Mouse (Mus musculus): ENCODE measurements around the gene Selenos.
A peak's percentile ranks its signal among the peaks of the same experiment; 100 is the strongest.

The Selenos gene

DNA sequence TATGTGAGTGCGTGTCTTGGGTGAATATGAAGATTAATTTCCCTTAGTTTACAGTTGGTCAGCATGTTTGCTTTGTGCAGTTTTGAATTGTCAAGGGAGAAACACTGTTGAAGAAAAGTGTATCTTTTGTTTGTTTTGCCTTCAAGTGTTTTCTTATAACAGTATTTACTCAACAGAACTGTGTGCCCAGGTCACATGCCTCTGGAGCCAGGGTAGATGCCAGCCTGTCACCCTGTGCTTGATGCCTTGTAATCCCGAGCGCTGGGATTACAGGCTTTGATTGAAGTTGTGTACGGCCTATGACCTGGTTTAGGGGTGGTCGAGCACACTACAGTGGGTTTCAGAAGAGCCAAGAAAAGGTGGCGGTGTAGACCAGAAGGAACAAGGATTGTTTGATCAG, 4.3 kb downstream of the Selenos start:
- ATAC-seq (ENCODE audit: insufficient number of reproducible peaks, low FRiP score, low TSS enrichment), result no peak

DNA sequence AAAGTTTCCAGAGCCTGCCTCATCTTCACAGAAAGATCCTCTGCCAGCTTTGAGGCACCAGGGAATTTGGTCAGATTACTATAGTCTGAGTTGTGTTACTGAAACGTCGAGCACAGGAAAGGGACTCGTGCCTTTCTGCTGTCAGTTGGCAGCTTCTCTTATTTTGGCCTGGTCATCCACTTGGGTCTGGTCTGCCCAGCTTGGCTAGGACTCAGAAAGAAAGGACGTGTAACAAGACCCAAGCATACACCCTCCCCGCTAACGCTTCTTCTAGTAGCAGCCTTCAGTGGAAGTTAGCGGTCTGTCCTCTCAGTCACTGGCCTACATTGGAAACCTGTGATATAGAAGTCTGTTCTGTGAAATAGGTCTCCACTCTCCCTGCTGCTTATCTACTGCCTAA, 5.1 kb downstream of the Selenos start:
- ATAC-seq (ENCODE audit: insufficient number of reproducible peaks, low FRiP score, low TSS enrichment), result no peak

DNA sequence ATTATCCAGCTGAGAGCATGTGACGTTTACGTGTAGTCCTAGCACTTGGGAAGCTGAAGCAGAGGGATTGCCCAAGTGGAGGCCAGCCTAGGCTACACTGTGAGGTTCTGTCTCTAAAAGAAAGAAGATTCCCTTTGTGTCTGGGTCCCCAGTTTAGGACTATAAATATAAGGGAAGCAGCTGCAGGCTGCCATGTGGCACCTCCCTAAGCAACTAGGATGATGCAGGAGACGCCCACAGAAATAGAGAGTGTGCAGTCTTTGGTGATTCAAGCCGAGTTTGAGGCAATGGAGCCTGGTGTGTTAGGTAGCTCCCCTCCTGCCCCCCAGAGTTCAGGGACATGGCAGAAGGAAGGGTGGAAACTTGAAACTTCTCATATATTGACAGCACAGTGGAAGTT, 8.2 kb downstream of the Selenos start:
- ATAC-seq (ENCODE audit: insufficient number of reproducible peaks, low FRiP score, low TSS enrichment), result no peak

DNA sequence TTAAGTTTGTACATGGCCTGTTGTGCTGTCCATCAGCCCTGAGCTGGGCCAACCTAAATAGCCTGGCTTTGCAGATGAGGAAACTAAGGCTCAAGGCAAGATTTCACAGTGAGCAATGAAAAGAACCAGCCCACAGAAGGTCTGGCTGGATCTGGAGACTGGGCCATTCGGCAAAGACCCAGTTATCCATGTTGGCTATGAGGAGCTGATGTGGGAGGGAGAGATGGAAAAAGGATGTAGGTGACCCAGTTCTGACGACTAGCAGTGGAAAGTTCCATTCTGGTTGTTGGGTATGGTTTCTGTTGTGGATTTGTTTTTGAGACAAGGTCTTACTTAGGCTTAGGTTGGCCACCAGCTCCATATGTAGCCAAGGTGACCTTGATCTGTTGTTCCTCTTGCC, 8.6 kb downstream of the Selenos start:
- ATAC-seq (ENCODE audit: insufficient number of reproducible peaks, low FRiP score, low TSS enrichment), result no peak

DNA sequence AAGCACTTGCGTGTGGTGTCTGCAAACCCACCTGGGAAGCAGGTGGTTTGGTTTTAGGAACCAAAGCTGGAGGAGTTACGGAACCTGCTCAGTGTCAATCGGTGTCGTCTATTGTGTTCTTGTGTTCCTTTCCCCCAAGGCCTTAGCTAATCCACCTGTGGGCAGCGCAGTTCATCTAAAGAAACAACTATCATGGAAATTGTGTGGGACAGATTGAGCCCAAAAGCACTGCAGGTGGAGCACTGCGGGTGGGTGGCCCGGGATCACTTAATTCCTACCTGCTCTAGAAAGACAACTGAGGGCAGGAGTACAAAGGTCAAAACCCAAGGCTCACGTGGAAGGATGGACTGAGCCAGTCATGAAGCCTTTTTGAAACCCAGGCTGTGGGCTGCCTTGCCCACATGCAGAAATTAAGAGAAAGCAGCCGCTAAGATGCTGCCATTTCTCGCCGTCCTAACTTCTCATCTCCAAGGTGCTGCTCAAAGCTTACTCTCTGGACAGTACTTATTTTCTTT, 11.3 kb downstream of the Selenos start:
- no peak for ATAC-seq (ENCODE audit: insufficient number of reproducible peaks, low FRiP score, low TSS enrichment)

DNA sequence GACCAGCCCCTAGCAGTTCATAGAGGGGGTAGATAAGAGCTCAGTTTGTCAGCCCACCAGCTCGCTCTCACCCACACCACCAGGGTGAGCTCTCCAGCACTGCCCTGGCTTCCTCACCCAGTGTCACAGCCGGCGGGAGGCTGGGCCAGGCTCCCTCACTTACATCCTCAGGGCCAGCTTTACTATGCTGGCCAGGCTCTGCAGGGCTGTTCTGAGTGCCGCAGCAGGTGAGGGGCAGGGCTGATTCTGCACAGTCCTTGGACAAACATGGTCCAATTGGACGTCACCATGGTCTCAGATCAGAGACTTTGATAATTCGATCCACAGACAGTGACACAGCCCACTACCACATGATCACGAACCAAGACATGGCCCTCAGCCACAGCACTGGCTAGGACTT, 12.1 kb downstream of the Selenos start:
- ATAC-seq (ENCODE audit: insufficient number of reproducible peaks, low FRiP score, low TSS enrichment), result no peak

DNA sequence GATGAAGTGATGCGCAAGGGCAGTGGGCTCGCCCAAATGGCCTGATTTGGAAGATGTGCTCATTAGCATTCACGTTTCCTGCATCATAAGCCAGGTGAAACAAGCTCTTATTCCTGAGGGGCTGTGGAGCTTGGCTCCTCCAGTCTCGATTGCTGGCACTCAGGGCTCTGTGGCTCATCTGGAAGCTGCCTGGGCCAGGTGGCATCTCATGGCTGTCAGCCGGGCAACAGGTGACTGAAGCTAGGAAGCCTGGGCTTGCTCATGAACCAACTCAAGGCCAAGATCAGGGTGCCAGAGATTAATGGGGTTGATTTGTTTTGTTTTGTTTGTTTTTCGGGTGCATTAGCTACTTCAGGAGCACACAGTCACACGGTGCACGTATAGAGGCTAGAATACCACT, 13.2 kb downstream of the Selenos start:
- ATAC-seq (ENCODE audit: insufficient number of reproducible peaks, low FRiP score, low TSS enrichment), result no peak

DNA sequence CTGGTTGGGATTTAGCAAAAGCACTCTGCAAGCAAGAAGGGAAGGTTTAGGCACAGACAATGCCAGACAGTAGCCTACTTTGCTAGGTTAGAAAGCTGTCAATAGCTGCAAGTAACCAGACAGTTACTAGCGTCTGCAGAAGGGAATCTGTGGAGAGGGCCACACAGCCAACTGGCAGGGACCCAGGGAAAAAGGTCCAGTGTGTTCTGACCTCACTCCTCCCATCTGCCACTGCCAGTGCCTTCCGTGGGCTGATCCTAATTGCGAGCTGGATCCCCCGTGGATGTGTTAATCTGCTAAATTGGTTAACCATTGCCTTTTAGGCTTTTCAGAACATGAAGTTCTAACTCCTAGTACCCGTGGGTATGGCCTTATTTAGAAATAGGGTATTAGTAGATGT, 14.7 kb downstream of the Selenos start:
- ATAC-seq (ENCODE audit: insufficient number of reproducible peaks, low FRiP score, low TSS enrichment), result no peak

DNA sequence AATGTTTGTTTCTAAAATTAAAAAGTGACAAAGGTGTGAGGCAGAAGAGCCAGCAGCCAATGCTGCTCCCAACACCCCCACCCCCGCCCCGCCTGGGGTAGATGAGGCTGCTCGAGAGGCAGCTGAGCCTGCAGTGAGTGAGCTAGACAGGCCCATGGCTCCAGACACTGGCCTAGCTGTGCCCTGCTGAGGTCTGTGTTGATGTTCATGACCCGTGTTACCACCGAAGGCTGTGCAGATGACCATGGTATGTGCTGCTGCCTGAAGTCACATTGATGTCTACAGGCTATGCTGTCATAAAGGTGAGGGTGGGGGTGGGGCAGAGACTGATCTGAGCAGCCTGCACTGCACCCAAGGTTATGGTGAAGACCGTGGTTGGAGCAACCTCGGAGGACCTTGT, 19.4 kb downstream of the Selenos start:
- no peak for ATAC-seq (ENCODE audit: insufficient number of reproducible peaks, low FRiP score, low TSS enrichment)

DNA sequence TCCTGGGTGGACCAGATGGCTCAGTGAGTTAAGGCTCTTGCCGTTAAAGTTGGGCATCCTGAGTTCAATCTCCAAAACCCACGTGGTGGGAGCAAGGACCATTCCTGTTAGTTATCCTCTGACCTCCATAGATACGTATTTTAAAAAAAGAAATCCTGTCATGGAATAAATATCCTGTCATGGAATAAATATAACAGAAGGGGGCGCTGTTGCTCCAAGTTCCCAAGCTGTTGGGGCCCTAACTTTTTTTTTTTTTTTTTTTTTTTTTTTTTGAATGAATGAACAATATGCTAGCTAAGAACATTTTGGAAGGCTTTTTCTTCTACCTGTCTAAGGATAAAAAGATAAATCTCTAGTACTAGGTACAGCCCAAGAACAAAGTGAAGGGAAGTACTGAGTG, 22.4 kb downstream of the Selenos start:
- no peak for ATAC-seq (ENCODE audit: insufficient number of reproducible peaks, low FRiP score, low TSS enrichment)

DNA sequence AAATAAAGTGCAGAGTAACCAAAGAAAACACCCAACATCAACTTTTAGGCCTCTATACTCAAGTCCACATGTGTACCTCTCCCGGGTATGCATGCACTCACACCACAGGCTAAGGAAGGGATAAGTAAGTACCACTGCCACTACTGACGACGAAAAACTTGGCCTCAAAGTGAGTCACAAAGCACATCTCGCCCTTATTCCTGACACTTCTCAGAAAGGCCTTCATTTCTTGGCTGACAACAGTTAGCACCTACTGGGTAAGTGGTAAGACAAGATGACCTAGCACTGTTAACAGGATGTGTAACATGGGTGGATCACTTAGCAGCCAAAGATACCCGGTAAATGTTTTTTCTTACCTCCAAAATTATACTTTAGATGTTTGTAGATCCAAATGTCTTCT, 25.1 kb downstream of the Selenos start:
- ATAC-seq (ENCODE audit: insufficient number of reproducible peaks, low FRiP score, low TSS enrichment), result no peak

DNA sequence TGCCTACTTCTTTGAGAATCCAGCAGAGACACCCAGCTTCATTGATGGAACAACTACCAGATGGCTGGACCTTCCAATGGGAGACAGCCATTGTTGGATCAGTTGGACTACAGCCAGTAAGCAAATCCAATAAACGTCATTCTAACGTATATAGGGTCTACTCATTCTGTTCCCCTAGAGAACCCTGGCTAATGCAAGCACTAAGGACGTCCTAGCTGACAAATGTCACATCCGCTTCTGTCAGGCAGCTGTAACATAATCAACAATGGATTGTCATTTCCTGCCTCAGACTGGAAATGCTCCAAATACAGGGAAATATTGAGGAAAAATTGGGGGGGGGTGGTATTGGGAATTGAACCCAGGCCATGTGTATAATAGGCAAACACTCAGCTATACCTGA, 26.3 kb downstream of the Selenos start:
- ATAC-seq (ENCODE audit: insufficient number of reproducible peaks, low FRiP score, low TSS enrichment), result no peak

DNA sequence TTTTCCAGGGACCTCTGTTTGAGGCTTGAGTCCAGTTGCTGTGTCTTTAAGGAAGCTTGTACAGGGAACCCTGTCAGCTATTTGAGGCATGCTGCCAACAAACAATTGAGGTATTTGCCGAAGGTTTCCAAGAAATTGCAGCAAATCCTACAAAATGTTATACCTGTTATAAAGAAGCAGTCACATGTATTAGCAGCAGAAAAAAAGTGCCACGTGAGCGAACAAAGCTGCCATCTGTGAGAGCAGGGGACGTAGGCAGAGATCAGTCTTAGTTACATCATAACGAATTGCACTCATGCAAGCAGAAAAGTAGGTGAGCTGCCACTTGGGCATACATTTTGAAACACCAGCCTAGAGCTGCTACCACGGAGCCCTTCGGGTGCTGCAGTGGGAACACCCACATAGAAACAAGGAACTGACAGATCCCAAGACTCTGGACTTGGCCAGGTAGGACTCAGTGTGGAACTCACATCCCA, 27.2 kb downstream of the Selenos start:
- no peak for ATAC-seq (ENCODE audit: insufficient number of reproducible peaks, low FRiP score, low TSS enrichment)

DNA sequence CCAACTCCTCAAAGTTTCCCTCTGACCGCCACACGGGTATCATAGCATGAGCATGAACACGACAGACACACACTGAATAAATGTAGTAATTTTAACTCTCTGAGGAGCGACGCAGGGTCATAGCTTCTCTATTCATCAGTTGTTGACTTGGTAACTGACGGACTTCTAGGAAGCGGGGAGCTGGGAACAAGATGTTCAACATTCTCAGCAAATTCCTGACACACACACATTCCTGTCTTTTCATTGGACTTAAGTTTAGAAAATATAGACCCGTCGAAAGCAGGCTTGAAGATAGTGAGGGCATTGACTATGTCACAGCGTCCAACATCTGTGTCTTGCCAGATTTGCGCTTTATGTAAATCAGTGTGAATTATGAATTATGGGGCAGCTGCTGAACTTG, 27.8 kb downstream of the Selenos start:
- no peak for ATAC-seq (ENCODE audit: insufficient number of reproducible peaks, low FRiP score, low TSS enrichment)

DNA sequence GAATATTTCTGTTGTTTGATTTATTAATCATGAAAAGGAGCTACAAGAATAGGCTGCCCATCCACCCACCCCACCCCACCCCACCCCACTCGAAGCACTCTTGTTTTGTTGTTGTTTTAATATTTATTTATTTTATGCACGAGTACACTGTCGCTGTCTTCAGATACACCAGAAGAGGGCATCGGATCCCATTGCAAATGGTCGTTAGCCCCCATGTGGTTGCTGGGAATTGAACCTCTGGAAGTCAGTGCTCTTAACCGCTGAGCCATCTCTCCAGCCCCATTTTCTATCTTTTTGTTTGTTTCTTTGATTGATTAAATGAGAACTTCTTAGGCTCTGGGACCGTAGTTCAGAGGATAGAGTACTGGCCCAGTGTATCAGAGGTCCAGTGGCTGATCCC, 28.5 kb downstream of the Selenos start:
- no peak for ATAC-seq (ENCODE audit: insufficient number of reproducible peaks, low FRiP score, low TSS enrichment)

DNA sequence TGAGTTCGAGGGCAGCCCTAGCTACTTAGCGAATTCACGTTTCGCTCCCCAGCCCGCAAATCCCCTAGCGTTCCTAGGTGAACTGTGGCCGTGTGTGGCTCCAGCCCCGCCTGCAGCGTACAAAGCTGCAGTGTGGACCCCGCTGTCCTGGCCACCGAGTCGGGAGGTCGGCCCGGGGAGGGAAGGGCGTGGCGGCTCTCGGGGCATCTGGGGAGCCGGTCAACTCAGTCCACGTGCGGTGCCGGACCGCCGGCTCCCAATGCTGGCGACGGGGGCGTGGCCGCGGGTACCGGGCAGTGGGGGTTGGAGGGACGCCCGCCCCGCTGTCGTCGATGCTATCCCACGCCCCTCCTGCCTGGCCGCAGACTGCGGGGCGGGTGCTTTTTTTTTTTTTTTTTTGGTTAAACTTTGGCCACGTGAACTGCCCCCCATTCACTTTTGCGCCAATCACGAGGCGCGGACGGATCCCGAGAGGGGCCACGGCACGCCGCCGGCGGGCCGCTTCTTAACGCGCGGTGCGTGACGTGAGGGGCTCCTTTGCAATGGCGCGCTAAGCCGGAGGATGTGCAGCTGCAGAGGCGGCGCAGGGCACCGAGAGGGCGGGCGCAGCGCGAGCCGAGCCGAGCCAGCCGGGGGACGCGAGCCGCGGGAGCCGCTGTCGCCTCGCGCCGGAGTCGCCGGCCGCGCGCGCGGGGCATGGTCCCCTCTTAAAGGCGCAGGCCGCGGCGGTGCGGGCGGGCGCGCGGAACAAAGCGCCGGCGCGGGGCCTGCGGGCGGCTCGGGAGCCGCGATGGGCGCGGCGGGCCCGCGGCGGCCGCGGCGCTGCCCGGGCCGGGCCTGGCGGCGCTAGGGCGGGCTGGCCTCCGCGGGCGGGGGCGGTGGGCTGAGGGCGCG, 29.8 kb downstream of the Selenos start, which contains the start of gene Chsy1:
Gene Chsy1, plus strand, starts transcription at position 555 of the 894 bp plus-strand sequence.
- peak; percentile 69 for ATAC-seq (ENCODE audit: insufficient number of reproducible peaks, low FRiP score, low TSS enrichment)

DNA sequence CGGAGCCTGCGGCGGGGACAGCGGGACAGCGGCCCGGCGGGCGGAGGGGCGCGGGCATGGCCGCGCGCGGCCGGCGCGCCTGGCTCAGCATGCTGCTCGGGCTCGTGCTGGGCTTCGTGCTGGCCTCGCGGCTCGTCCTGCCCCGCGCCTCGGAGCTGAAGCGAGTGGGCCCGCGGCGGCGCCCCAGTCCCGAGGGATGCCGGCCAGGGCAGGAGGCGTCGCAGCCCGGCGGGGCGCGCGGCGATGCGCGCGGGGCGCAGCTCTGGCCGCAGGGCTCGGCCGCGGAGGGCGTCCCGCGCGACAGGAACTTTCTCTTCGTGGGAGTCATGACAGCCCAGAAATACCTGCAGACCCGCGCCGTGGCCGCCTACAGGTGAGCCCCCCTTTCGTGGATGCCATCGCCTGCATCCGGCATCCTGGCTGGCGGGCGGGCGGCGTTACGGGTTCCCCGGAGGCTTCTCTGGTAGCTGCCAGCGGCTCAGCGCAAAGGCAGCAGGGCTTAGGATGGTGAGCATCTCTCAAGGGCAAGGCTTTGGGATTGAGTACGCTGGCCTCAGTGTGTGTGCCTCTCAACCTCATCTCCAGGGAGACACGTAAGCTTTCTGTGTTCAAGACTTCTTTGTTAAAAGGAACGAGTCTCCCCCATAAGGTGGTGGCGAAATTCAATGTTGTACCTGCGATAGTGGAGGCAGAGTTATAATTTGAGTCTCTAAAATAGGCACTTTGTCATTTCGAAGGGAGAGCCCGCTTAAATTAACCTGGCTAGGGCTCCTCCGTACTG, 30.6 kb downstream of the Selenos start:
- ATAC-seq (ENCODE audit: insufficient number of reproducible peaks, low FRiP score, low TSS enrichment), result peak; percentile 36; the same call in 1 of the 2 replicates

DNA sequence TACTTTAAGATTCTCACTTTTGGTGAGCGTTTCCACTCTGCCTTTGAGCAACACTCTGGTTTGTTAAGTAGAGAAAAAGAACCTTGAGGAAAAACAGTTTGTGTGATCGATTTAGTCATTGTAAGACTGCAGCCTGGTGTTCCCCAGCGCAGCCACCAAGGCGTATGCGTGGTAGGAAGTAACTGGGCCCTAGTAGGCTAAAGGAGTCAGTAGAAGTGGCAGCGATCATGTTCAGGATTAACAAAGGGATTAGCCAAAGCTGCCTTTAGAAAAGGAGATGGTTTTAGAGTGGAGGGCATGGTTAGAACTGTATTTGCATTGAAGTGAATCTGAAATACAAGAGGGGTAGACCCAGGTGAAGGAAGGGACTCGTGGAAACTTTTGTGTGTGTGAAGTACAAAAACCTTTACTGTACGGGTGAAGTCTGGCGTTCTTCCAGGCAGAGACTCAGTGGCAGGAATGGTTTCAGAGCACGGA, 31.2 kb downstream of the Selenos start:
- no peak for ATAC-seq (ENCODE audit: insufficient number of reproducible peaks, low FRiP score, low TSS enrichment)

DNA sequence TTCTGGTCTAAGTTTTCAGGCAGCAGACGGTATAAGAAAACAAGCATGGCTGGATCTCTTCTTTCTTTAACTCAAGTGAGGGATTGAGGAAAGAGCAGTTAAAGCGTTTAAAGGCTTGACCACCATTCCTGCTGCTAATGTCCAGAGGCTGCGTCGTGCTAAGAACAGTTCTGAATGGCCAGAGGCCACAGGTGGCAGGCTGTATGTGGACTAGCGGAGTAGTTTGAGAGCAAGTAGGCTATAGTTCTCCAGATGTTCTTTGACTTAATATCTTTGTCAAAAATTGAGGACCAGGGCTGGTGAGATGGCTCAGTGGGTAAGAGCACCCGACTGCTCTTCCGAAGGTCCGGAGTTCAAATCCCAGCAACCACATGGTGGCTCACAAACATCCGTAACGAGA, 31.8 kb downstream of the Selenos start:
- no peak for ATAC-seq (ENCODE audit: insufficient number of reproducible peaks, low FRiP score, low TSS enrichment)

DNA sequence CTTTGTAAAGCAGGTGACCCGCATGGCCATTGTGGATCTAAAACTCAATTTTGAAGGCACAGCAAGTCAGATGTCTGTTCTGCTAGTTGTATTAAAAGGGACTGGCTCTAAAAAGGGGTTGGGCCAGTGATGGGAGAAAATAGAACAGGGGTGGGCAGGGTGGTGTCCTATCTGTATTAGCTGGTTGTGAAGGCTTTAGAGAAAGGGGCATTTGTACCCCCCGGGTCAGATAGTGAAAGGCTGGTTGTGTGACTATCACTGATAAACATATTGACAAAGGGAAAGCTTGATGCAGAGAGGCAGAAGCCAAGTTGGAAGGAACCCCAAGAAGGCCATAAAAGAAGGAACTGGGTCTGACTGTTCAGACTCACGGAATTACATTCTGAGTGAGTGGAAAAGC, 34.1 kb downstream of the Selenos start:
- no peak for ATAC-seq (ENCODE audit: insufficient number of reproducible peaks, low FRiP score, low TSS enrichment)

DNA sequence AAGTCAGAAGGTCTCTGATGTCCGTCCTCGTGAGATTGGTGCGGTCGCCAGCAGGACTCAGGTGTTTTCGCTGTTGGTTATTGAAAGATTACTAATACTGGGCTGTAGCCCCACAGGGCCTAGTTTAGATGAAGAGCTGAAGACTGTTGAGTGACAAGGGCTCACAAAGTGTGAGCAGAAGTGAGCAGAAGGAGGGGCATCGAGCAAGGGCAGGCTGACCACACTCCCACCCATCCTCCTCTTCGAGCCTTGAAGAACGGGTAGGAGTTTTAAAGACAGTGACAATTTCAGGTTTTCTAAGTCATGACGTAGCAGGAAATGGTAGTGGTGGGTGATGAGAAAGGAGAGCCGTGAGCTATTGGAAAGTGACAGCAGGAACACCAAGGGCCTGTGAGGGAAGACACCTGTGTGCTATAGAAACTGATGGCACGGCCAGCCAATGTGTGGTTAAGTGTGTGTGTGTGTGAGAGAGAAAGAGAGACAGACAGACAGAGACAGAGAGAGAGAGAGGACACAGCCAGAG, 36.4 kb downstream of the Selenos start:
- ATAC-seq (ENCODE audit: insufficient number of reproducible peaks, low FRiP score, low TSS enrichment), result no peak
